In the genomic region with DNA sequence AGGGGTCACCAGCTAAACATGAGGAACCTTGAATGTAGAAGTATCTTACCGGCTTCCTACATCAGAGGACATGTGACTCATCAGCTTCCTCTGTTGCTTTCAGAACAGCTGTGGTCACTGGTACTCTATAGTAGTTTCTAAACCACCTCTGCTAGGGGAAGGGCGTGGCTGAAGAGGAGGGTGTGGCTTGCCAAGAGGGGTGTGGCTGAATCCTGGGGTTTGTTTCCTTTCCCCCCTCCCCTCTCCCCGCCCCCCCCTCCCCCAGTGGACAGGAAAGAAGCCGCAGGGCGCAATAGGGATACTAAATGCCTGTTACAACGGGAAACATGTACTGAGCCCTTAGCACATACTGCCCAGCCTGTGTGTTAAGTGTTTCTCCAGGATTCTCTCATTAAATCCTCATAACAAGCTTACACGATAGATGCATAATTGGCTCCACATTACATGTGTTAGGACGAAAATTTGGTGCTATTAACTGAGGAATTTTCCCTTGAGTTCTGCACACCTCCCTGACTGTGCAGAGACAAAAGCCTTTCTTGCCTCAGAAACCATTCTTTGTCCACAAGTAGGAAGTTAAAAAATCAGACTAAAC, we compare ENCODE assay signal across 8 mouse cellular contexts.
A peak's percentile ranks its signal among the peaks of the same experiment; 100 is the strongest.
DNase-seq lines count a peak whose midpoint lies in the region; ATAC-seq and TF ChIP-seq lines count a peak whose summit lies in the region.

No protein-coding gene starts in this region.

- no peak overlapping the region for H3K27ac ChIP-seq in heart, adult 2 months
- H3K27ac ChIP-seq in stomach, embryonic 16.5 days (ENCODE audit: low read length), result no peak overlapping the region

- H3K27me3 ChIP-seq in heart, adult 2 months (ENCODE audit: control insufficient read depth, insufficient read depth, low read length), result no peaks in the 10 kb centered on the region
- H3K27me3 ChIP-seq in megakaryocyte, embryonic 14.5 days (replicated peaks), result peaks cover 2% of the 10 kb centered on the region
- H3K27me3 ChIP-seq in stomach, embryonic 16.5 days (ENCODE audit: control insufficient read depth, insufficient read depth, low read length), result no peaks in the 10 kb centered on the region

- H3K79me2 ChIP-seq in heart, adult 2 months (replicated peaks; ENCODE audit: control insufficient read depth, insufficient read depth, low read length), result no peaks in the 10 kb centered on the region

- intact Hi-C loops in heart, adult 2 months (cut with DNase I), result no loop called here

- H3K9ac ChIP-seq in heart, adult 2 months (ENCODE audit: low read depth, low read length), result no peak overlapping the region
- H3K9ac ChIP-seq in stomach, embryonic 16.5 days (ENCODE audit: low read length), result no peak overlapping the region

- H3K4me2 ChIP-seq in stomach, embryonic 16.5 days (ENCODE audit: low read depth, low read length), result peak overlapping the region; percentile 32; the same call in 1 of the 2 replicates

- TF ChIP-seq CTCF in heart, adult 2 months (IDR thresholded peaks at IDR 0.05), result no peak

- TF ChIP-seq EP300 in heart, adult 2 months (IDR thresholded peaks at IDR 0.05; ENCODE audit: insufficient read depth, low read depth, low read length), result no peak

- H3K9me3 ChIP-seq in megakaryocyte, embryonic 14.5 days, result no peaks in the 10 kb centered on the region
- H3K9me3 ChIP-seq in stomach, embryonic 16.5 days (replicated peaks; ENCODE audit: control insufficient read depth, low read length), result no peaks in the 10 kb centered on the region

- H3K4me3 ChIP-seq in heart, adult 2 months, result no peak overlapping the region
- peak overlapping the region; percentile 66 for H3K4me3 ChIP-seq in megakaryocyte, embryonic 14.5 days (replicated peaks)
- H3K4me3 ChIP-seq in stomach, embryonic 16.5 days (replicated peaks; ENCODE audit: low read length), result no peak overlapping the region

- no peak for TF ChIP-seq POLR2A in heart, adult 2 months (IDR thresholded peaks at IDR 0.05; ENCODE audit: insufficient read depth, low read depth, low read length)

- peaks cover 2% of the 10 kb centered on the region for H3K4me1 ChIP-seq in heart, adult 2 months (ENCODE audit: control insufficient read depth, insufficient read depth, low read length)
- H3K4me1 ChIP-seq in megakaryocyte, embryonic 14.5 days, result peaks cover 28% of the 10 kb centered on the region
- H3K4me1 ChIP-seq in stomach, embryonic 16.5 days (ENCODE audit: control insufficient read depth, insufficient read depth, low read length), result peaks cover 7% of the 10 kb centered on the region; the same call in 1 of the 2 replicates

- H3K36me3 ChIP-seq in heart, adult 2 months (ENCODE audit: control insufficient read depth, insufficient read depth, low read length), result no peaks in the 10 kb centered on the region
- no peaks in the 10 kb centered on the region for H3K36me3 ChIP-seq in megakaryocyte, embryonic 14.5 days (replicated peaks; ENCODE audit: low read length)
- no peaks in the 10 kb centered on the region for H3K36me3 ChIP-seq in stomach, embryonic 16.5 days (ENCODE audit: control insufficient read depth, insufficient read depth, low read length)

- DNase-seq in spleen, adult 18-20 months, result peak; percentile 6 to 28
- DNase-seq in spleen, adult 12 weeks (ENCODE audit: low spot score), result no peak
- peak; percentile 19 to 23 for DNase-seq in heart, adult 2 months
- peak; percentile 26 for DNase-seq in kidney, postnatal 10 days
- no peak for DNase-seq in layer of hippocampus, postnatal 36 days
- no peak for DNase-seq in right cerebral cortex, postnatal 25 days

- ATAC-seq in stomach, embryonic 16.5 days (ENCODE audit: insufficient read depth, low FRiP score), result peak; percentile 68

- WGBS in heart, adult 2 months, result 5% methylated on average over 7 of the region's 8 CpGs
- WGBS in stomach, embryonic 16.5 days, result 12% methylated on average over 7 of the region's 8 CpGs

Comparison
In these comparisons a context has a peak if more than half of its experiments do, and no peak if none do; other contexts are left out.
1. DNase-seq: peak in spleen, adult 18-20 months (2 of 2), heart, adult 2 months (2 of 2) and kidney, postnatal 10 days (single experiment); none in spleen, adult 12 weeks (single experiment), layer of hippocampus, postnatal 36 days (0 of 2) and right cerebral cortex, postnatal 25 days (single experiment).